Mouse (Mus musculus) forebrain, postnatal 0 days (tissue): ENCODE results near the gene Sorcs2. TPM values are rescaled to one million over a fixed set of nuclear protein-coding genes. Genes with fewer than 3 reads are reported as not detected.

Experiments used
- ATAC-seq: fragments of 200-750 bp; cut with Nextera tagmentation; 2 replicates; pipeline ENCODE4 v1.8.0; 2017; ENCODE audit warnings: mild to moderate bottlenecking, moderate library complexity
- DNase-seq: peaks from one replicate; pipeline ENCODE4 v3.0.0-alpha.2; 2015
- H3K27ac ChIP-seq: fragments of 300-500 bp; sonication (generic); 2 replicates; pipeline ENCODE4 v1.5.1; 2014; ENCODE audit warnings: low read depth, mild to moderate bottlenecking, antibody characterized with exemption, low read length, moderate library complexity, mixed read lengths
- H3K27me3 ChIP-seq: fragments of 300-500 bp; sonication (generic); 2 replicates; pipeline ENCODE4 v1.6.1; 2014; ENCODE audit warnings: mild to moderate bottlenecking, low read length, mixed read lengths; ENCODE audit not compliant: insufficient read depth
- H3K36me3 ChIP-seq: fragments of 300-500 bp; sonication (generic); 2 replicates; pipeline ENCODE4 v1.6.1; 2014; ENCODE audit warnings: mild to moderate bottlenecking, moderate library complexity; ENCODE audit not compliant: insufficient read depth
- H3K4me1 ChIP-seq: fragments of 300-500 bp; sonication (generic); 2 replicates; pipeline ENCODE4 v1.6.1; 2014; ENCODE audit warnings: antibody characterized with exemption; ENCODE audit not compliant: insufficient read depth
- H3K4me2 ChIP-seq: fragments of 300-500 bp; sonication (generic); 2 replicates; pipeline ENCODE4 v1.6.1; 2014; ENCODE audit warnings: low read depth, mild to moderate bottlenecking, moderate library complexity
- H3K4me3 ChIP-seq: fragments of 300-500 bp; sonication (generic); 2 replicates; pipeline ENCODE4 v1.5.1; 2014; ENCODE audit warnings: low read depth, low read length, mixed read lengths
- H3K9ac ChIP-seq: fragments of 300-500 bp; sonication (generic); 2 replicates; pipeline ENCODE4 v1.6.1; 2014; ENCODE audit warnings: mild to moderate bottlenecking
- H3K9me3 ChIP-seq: fragments of 300-500 bp; sonication (generic); 2 replicates; pipeline ENCODE4 v1.6.1; 2016; ENCODE audit warnings: low read length
- CTCF ChIP-seq: sonication (generic); IDR thresholded peaks from 2 replicates; pipeline ENCODE4 v1.5.1; 2016; ENCODE audit warnings: antibody characterized with exemption, control low read depth, low read depth
- WGBS: fragments of 180-500 bp; shearing (Covaris S2); extraction: QIAGEN DNeasy Blood & Tissue Kit; methylation state at CpG from one replicate; pipeline ENCODE4 v1.1.7; 2014; 5-methylcytosine and 5-hydroxymethylcytosine counted together
- polyA plus RNA-seq: library from polyadenylated mRNA; unstranded; fragments of >200 nt; fragmentation: Nextera tagmentation; extraction: Ambion mirVana; gene quantifications from 2 replicates; pipeline ENCODE4 v1.2.1, GENCODE M21; 2015
- total RNA-seq: library from RNA; depleted of rRNA; stranded (reverse); fragments of >200 nt; gene quantifications from 2 replicates; pipeline ENCODE4 v1.2.3, GENCODE M21; 2014

Gene Sorcs2
- total and polyA plus RNA-seq, 2 experiments from 2014 or later = 10.0 to 29.8 TPM

DNA sequence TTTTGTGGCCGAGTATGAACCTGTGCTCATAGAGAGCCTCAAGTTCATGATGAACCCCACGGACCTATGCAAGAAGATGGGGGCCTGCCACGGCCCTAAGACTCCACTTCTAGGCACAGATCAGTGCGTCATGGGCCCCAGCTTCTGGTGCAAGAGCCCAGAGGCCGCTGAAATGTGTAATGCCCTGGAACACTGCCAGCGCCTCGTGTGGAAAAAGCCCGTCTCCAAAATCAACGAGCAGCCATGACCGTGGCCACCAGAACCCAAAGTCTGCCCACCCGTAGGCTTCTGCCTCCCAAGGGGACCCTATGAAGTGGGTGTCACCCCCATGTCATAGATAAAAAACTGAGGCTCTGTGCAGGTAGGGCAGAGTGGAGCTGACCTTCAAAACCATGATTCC, 192.5 kb downstream of the Sorcs2 start:
- H3K27me3 ChIP-seq = no peaks in the 10 kb centered on the region
- no peaks in the 10 kb centered on the region for H3K9me3 ChIP-seq
- WGBS = 64% methylated on average over 11 of the region's 11 CpGs
- H3K4me2 ChIP-seq = no peak overlapping the region
- no peak overlapping the region for H3K9ac ChIP-seq
- no peaks in the 10 kb centered on the region for H3K4me1 ChIP-seq
- H3K27ac ChIP-seq = no peak overlapping the region
- ATAC-seq = no peak
- H3K36me3 ChIP-seq = no peaks in the 10 kb centered on the region
- no peak for DNase-seq
- no peak overlapping the region for H3K4me3 ChIP-seq
- TF ChIP-seq CTCF = no peak

DNA sequence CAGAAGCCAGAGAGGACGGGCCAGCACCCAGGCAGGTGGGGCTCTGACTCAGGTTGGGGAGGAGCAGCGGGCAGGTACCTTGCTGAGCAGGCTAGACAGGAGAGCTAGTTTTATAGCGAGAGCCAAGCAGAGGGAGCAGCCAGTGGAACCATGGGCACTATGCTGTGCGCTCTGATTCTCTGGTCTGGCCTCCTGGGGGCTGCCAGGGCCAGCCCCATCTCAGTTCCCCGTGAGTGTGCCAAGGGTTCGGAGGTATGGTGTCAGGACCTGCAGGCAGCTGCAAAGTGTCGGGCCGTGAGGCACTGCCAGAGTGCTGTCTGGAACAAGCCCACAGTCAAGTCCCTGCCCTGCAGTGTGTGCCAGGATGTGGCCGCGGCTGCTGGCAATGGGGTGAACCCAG, 194.0 kb downstream of the Sorcs2 start, which contains the start of gene Psapl1:
Gene Psapl1 (plus strand): TSS at position 106 of the 400 bp plus-strand sequence.
- Histone ChIP-seq H3K36me3 (no peaks in the 10 kb centered on the region), H3K27me3 (no peaks in the 10 kb centered on the region), H3K4me2 (no peak within 1 kb of the TSS), H3K9ac (no peak within 1 kb of the TSS), H3K9me3 (no peaks in the 10 kb centered on the region), H3K27ac (no peak within 1 kb of the TSS), H3K4me3 (no peak within 1 kb of the TSS), H3K4me1 (no peaks in the 10 kb centered on the region)
- no peak for ATAC-seq
- 82% methylated on average over 10 of the region's 10 CpGs for WGBS
- DNase-seq = no peak
- no peak for TF ChIP-seq CTCF

DNA sequence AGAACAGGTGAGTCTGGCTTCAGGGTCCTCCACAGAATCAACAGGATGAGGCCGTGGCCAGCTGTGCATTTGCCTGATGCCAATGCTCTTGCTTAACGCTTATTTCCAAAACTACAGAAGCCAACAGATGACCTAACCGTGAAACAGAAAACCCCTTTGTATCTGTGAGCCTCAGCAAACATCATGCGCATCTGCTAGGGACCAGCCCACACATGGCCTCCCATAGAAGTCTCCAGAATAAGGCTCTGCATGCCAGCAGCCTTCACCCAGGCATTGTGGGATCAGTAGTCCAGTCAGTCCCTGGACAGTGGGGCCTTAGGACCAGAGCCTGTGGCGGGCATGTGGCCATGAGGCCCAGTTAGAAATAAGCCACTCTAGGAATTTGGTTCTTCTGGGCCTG, 194.5 kb downstream of the Sorcs2 start:
- Histone ChIP-seq H3K27me3 (no peaks in the 10 kb centered on the region), H3K36me3 (no peaks in the 10 kb centered on the region), H3K27ac (no peak overlapping the region), H3K4me3 (no peak overlapping the region), H3K4me2 (no peak overlapping the region), H3K4me1 (no peaks in the 10 kb centered on the region), H3K9me3 (no peaks in the 10 kb centered on the region), H3K9ac (no peak overlapping the region)
- ATAC-seq (peak; percentile 29; the same call in 1 of the 2 replicates), DNase-seq (no peak)
- no peak for TF ChIP-seq CTCF
- 81% methylated on average over 5 of the region's 5 CpGs for WGBS

DNA sequence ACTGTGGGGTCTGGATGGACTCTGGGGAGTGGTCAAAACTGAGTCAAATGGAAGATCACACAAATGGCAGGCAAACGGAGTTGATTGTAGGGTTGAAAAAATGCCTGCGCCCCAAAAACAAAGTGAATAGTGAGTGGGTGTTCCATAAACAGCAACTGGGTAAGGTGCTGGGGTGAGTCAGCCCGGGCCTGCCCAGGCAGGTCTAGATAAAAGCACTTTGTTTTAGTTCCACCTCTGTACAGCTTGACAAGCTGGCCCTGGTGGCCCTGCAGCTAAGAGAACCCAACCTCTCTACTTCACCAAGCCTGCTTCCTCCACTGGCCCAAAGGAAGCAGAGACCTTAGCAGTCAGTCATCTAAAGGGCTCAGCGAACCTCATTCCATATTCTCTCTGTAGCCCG, 195.2 kb downstream of the Sorcs2 start:
- H3K36me3 ChIP-seq = no peaks in the 10 kb centered on the region
- WGBS = 80% methylated on average over 5 of the region's 5 CpGs
- H3K4me3 ChIP-seq = no peak overlapping the region
- no peak for DNase-seq
- no peak overlapping the region for H3K9ac ChIP-seq
- no peaks in the 10 kb centered on the region for H3K27me3 ChIP-seq
- no peak overlapping the region for H3K27ac ChIP-seq
- no peaks in the 10 kb centered on the region for H3K9me3 ChIP-seq
- no peak overlapping the region for H3K4me2 ChIP-seq
- no peak for TF ChIP-seq CTCF
- no peaks in the 10 kb centered on the region for H3K4me1 ChIP-seq
- ATAC-seq = no peak

DNA sequence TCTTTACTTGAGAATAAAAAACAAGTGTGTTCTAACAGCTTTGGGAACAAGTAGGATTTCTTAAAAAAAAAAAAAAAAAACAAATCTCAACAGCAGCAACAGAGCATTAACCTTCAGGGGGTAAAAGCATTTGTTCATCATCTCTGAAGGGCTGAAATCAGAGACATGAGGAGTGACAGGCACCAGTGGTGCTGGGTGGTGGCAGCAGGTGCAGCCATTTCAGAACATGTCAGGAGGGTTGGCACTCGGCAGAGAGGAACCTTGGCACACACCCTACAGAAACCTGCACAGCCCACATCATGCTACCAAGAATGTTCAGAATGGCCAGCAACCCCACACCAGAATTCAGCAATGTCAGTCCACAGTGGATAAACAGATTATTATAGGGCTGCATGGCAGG, 198.4 kb downstream of the Sorcs2 start:
- no peak overlapping the region for H3K9ac ChIP-seq
- WGBS = 70% methylated on average over 1 of the region's 1 CpGs
- no peak for DNase-seq
- H3K27ac ChIP-seq = no peak overlapping the region
- H3K9me3 ChIP-seq = no peaks in the 10 kb centered on the region
- no peak overlapping the region for H3K4me3 ChIP-seq
- H3K4me1 ChIP-seq = no peaks in the 10 kb centered on the region
- ATAC-seq = no peak
- H3K36me3 ChIP-seq = no peaks in the 10 kb centered on the region
- no peak for TF ChIP-seq CTCF
- H3K4me2 ChIP-seq = no peak overlapping the region
- no peaks in the 10 kb centered on the region for H3K27me3 ChIP-seq

DNA sequence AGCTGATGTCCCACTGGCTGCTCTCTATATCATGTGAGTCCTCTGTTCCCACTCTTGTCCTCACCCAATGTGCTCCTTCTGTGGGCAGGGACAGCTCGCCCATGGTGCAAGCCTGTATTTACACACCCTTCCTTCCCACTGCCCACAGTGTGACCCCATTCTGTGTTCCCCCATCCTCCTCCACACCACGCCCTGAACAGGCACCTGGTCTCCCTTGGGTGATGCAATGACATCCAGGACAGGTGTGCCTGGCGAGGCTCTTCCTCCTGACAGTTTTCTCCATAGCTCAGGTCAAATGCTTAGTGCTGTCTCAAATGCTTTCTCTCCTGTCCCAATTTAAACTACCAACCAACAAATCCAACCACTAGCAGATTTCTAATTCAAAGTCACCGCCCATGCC, 202.5 kb downstream of the Sorcs2 start:
- Histone ChIP-seq H3K27ac (no peak overlapping the region), H3K36me3 (no peaks in the 10 kb centered on the region), H3K4me2 (no peak overlapping the region), H3K4me1 (no peaks in the 10 kb centered on the region), H3K4me3 (no peak overlapping the region), H3K9me3 (no peaks in the 10 kb centered on the region), H3K27me3 (no peaks in the 10 kb centered on the region), H3K9ac (no peak overlapping the region)
- ATAC-seq (no peak), DNase-seq (no peak)
- WGBS = 93% methylated on average over 4 of the region's 4 CpGs
- TF ChIP-seq CTCF = no peak

DNA sequence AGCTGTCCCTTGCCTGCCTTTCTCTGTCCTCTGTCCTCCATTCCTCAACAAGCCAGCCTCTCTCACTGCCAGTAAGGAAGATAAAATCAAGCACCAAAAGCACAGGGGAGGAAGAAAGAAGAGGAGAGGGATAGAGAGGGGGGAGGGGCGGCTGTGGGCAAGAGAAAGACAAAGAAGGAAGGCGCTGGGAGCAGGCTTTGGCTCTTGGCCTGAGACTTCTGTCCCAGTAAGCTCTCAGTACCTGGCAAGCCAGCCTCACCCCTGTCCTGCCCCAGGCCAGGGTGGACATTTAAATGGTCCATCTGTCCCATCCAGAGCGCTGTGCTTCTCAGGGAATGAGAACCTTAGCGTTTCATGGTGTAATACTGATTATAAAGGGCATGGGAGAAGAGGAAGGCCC, 203.3 kb downstream of the Sorcs2 start:
- Histone ChIP-seq H3K36me3 (no peaks in the 10 kb centered on the region), H3K9me3 (no peaks in the 10 kb centered on the region), H3K27ac (no peak overlapping the region), H3K9ac (no peak overlapping the region), H3K27me3 (no peaks in the 10 kb centered on the region), H3K4me3 (no peak overlapping the region), H3K4me2 (no peak overlapping the region), H3K4me1 (no peaks in the 10 kb centered on the region)
- DNase-seq = no peak
- no peak for ATAC-seq
- 56% methylated on average over 4 of the region's 4 CpGs for WGBS
- TF ChIP-seq CTCF = no peak

DNA sequence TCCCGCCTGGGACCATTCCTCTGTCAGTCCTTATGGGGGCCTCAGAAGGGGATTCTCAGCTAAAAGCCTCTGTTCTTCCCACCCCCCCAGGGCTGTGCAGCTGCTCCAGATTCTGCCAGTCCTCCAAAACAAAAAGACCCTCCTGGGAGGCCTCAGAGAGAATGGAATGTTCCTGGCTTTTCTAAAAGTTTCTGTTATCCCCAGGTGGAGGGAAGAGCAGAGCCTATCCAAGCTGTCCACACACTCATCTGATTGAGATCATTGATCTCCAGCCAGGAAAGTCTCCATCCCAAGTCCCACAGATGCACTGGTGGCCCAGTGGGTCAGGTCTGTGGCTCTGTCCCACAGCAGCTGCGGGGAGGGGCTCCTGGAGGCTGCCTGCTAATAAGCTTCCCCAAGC, 205.3 kb downstream of the Sorcs2 start:
- DNase-seq = no peak
- H3K9ac ChIP-seq = no peak overlapping the region
- no peak for TF ChIP-seq CTCF
- H3K36me3 ChIP-seq = no peaks in the 10 kb centered on the region
- 74% methylated on average over 2 of the region's 2 CpGs for WGBS
- no peak overlapping the region for H3K4me2 ChIP-seq
- H3K4me1 ChIP-seq = no peaks in the 10 kb centered on the region
- H3K4me3 ChIP-seq = no peak overlapping the region
- no peak overlapping the region for H3K27ac ChIP-seq
- no peak for ATAC-seq
- H3K27me3 ChIP-seq = no peaks in the 10 kb centered on the region
- H3K9me3 ChIP-seq = no peaks in the 10 kb centered on the region
